Mouse (Mus musculus) v-Abl transformed pro-B cells (cell line): ENCODE measurements around the gene Trim44.

Source experiments
- in situ Hi-C, 2 experiments: fragments of 400-800 bp; cut with MboI; formaldehyde crosslinking; loops; one replicate each; pipeline ENCODE4 v1.15.1; 2025; ENCODE audit not compliant: unreplicated experiment in 2 of 2

Trim44 gene

GRCm38 (mm10) chr2:102302532-102302931, 105.1 kb downstream of the Trim44 start:
- in situ Hi-C loops = no loop called here

GRCm38 (mm10) chr2:102294827-102295270, 112.8 kb downstream of the Trim44 start:
- in situ Hi-C loops = loop anchor here (5.0 to 25.0 kb wide), 5 partner anchors 200 to 583 kb away; no protein-coding TSS in a partner anchor

- in situ Hi-C loops = loop anchor here (5.0 to 25.0 kb wide), 5 partner anchors 198 to 581 kb away; no protein-coding TSS in a partner anchor
These were observed 114.4 kb downstream of the Trim44 start for GRCm38 (mm10) chr2:102293181-102293580.

GRCm38 (mm10) chr2:102292051-102292450, 115.6 kb downstream of the Trim44 start:
- in situ Hi-C loops = loop anchor here (5.0 to 25.0 kb wide), 5 partner anchors 197 to 580 kb away; no protein-coding TSS in a partner anchor

- in situ Hi-C loops = loop anchor here (5.0 to 25.0 kb wide), 5 partner anchors 197 to 579 kb away; no protein-coding TSS in a partner anchor
These were observed 116.1 kb downstream of the Trim44 start for GRCm38 (mm10) chr2:102291533-102291932.

GRCm38 (mm10) chr2:102290041-102290440, 117.6 kb downstream of the Trim44 start:
- in situ Hi-C loops = loop anchor here (5.0 to 25.0 kb wide), 5 partner anchors 195 to 578 kb away; no protein-coding TSS in a partner anchor

GRCm38 (mm10) chr2:102288676-102289075, 119.0 kb downstream of the Trim44 start:
- in situ Hi-C loops = loop anchor here (5.0 to 25.0 kb wide), 5 partner anchors 159 to 576 kb away; no protein-coding TSS in a partner anchor

- in situ Hi-C loops = loop anchor here (5.0 to 25.0 kb wide), 5 partner anchors 160 to 575 kb away; no protein-coding TSS in a partner anchor
These were observed 120.3 kb downstream of the Trim44 start for GRCm38 (mm10) chr2:102287369-102287768.

GRCm38 (mm10) chr2:102282081-102282480, 125.5 kb downstream of the Trim44 start:
- in situ Hi-C loops = loop anchor here (10.0 to 25.0 kb wide), 4 partner anchors 167 to 570 kb away; no protein-coding TSS in a partner anchor

GRCm38 (mm10) chr2:102279779-102280178, 127.8 kb downstream of the Trim44 start:
- in situ Hi-C loops = loop anchor here (10.0 to 25.0 kb wide), 4 partner anchors 165 to 567 kb away; no protein-coding TSS in a partner anchor

- in situ Hi-C loops = loop anchor here in 1 of 2 experiments (25.0 kb wide), 2 partner anchors 366 to 566 kb away; no protein-coding TSS in a partner anchor
These were observed 129.7 kb downstream of the Trim44 start for GRCm38 (mm10) chr2:102277946-102278345.

GRCm38 (mm10) chr2:102273280-102273679, 134.3 kb downstream of the Trim44 start:
- in situ Hi-C loops = no loop called here

- in situ Hi-C loops = no loop called here
These were observed 139.9 kb downstream of the Trim44 start for GRCm38 (mm10) chr2:102267582-102268339.

GRCm38 (mm10) chr2:102266911-102267310, 140.7 kb downstream of the Trim44 start:
- in situ Hi-C loops = no loop called here

- in situ Hi-C loops = no loop called here
These were observed 148.5 kb downstream of the Trim44 start for GRCm38 (mm10) chr2:102259139-102259538.

GRCm38 (mm10) chr2:102258682-102259081, 148.9 kb downstream of the Trim44 start:
- in situ Hi-C loops = no loop called here

- in situ Hi-C loops = no loop called here
These were observed 149.5 kb downstream of the Trim44 start for GRCm38 (mm10) chr2:102257964-102258605.

GRCm38 (mm10) chr2:102256591-102257335, 150.9 kb downstream of the Trim44 start:
- in situ Hi-C loops = no loop called here

GRCm38 (mm10) chr2:102256100-102256499, 151.5 kb downstream of the Trim44 start:
- in situ Hi-C loops = no loop called here

GRCm38 (mm10) chr2:102253204-102253603, 154.4 kb downstream of the Trim44 start:
- in situ Hi-C loops = no loop called here
